Mouse (Mus musculus) kidney, adult 18-20 months (tissue): ENCODE data around the gene Nav2.

Source experiments
- DNase-seq: peaks from one replicate; pipeline ENCODE4 v3.0.0; 2021

The Nav2 gene

DNA sequence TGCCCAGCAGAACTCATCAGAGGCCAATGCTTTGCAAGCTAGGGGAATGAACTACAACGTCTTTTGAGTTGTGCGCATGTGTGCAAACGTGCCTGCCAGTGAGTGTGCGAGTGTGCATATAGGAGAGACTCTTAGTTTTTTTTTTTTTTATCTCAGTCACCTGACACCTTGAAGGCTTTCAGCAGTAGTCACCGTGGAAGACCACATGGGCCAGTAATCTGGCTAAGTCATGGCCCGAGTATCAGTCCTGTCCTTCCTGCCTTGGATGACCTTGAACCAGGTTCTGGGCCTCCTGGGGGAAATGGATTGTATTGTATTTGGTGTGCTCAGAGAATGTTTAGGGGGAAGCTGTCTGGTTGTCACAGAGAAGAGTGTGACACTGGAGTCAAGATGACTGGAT, 625.7 kb downstream of the Nav2 start:
- no peak for DNase-seq

DNA sequence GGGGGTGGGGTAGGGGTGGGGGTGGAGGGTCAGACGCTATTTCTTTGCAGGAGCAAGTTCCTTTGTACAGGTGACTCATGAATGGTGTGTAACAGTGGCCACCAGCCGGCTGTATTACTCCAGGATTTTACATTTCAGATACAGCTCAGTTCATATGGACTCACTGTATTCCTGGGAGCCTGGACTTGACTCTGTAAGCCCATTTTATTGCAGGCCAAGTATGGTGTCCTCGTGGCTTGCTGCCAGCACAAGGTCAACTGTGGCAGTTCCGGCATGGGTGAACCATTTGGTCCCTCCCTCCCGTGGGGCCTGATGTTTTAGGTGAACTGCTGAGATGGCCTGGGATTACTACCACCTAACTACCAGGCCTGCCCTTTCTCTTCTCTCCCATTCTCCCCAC, 629.8 kb downstream of the Nav2 start:
- DNase-seq = no peak

DNA sequence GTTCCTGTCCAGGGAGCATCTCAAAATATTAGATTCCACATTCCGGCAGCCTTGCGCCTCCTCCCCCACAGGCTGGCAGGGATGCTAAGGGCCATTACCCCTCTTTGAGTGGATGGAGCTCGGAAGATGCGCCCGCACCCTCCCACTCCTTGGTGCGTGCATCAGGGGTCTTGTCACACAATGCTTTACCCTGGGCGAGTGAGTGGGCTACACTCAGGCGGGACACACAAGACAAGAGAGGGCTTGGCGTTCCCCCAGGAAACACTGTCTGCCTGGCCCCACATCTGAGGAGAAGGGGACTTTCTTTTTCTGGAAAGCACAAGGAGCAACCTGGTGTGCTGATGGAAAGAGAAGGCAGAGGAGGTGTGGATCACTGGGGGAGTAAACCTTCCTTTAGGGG, 631.7 kb downstream of the Nav2 start:
- DNase-seq = no peak

DNA sequence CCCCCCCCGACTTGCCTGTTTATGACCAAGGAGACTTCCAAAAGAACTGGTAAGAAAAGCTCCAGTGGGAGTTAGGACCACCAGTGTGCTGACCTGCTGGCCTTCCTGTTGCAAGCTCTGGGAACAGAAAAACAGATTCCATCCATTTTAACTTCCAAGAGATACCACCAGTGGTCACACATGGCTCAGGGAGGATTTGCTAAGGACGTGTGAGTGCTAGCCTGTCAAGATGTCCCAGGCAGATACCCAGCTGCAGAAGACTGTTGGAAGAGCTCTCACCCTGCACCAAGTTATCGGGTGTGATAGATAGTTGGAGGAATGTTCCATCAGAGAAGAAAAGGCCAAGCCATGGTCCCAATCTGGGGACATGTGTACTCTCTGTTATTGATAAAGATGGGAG, 633.6 kb downstream of the Nav2 start:
- DNase-seq = no peak

- no peak for DNase-seq
These were observed 636.5 kb downstream of the Nav2 start for GRCm38 (mm10) chr7:49544775-49545705.

DNA sequence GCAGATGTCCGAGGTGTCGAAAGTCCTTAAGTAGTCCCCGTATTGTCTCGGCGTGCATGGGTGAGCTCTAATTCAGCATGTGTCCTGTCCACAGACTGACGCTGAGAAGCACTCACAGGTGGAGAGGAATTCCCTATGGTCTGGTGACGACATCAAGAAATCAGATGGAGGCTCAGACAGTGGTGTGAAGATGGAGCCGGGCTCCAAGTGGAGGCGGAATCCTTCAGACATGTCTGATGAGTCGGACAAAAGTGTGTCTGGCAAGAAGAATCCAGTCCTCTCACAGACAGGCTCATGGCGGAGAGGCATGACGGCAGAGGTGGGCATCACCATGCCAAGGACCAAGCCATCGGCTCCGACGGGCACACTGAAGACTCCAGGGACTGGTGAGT, 637.2 kb downstream of the Nav2 start:
- no peak for DNase-seq

- no peak for DNase-seq
These were observed 639.9 kb downstream of the Nav2 start for GRCm38 (mm10) chr7:49548397-49548796.

DNA sequence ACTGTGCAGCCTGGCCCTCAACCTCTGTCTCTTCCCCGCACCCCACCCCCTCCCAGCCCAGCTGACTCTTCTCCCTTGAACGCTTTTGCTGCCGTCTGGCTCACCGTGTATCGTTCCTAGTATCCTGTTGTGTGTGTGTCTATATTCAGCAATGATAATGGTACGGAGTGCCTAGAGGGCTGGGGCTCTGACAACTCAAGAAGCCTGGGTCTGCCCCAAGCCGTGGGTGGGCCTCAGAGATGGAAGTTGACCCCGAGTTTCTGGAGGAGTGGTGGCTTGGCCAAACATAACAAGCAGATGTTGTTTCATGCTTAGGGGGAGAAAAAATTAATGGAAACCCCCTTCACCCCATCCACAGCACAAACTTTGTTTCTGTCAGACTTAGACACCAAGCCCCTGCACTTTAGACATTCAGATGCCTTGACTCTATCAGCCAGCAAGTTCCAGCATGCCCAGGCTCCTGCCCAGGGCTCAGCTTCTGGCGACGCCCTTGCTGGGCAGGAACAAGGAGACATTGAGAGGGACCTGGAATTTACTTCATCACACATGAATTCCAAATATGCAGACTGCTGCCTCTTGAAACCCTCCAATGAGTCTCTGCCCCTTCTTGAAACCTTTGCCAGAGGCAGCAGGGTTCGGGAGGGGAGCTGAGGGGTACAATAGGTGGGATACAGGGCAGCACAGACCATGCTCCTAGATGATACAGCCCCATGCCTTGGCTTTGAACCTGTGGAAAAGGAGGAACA, 644.9 kb downstream of the Nav2 start:
- DNase-seq = no peak

DNA sequence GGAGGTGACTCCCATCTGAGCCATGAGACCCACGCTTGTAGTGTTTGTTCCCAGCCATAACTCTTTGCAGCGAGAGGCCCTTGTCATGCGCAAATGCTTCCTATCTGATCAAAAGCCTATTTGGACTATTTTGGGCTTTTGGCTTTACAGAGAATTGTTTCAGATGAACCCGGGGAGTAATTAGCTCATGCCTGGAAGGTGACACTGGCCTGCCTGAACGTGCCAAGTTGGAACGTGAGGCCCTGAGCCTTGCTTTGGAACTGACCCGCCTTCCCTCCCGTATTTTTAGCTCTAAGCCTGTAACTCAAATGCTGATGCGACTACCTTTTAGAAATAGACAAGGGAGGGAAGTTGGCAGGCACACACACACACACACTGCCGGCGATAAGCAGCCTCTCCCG, 649.7 kb downstream of the Nav2 start:
- no peak for DNase-seq

- DNase-seq = peak; percentile 56
These were observed 650.4 kb downstream of the Nav2 start for GRCm38 (mm10) chr7:49558895-49559294.

DNA sequence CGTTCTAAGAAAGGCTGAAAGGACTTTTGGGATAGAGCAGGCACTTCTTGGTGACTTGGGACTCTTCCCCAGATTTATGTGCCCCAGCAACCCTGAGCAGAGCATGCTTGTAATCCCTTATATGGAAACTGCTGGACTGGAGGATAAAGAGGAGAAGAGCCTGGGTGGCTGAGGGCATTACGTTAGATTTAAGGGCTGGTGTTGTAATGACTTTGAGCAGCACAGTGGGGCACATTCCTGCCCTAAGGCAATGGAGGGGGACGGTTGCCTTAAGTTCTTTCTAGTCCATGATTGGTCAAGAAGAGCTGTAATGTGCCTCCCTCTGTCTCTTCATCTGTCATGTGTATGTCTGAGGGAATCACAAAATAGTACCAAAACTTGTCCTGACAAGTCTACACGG, 651.5 kb downstream of the Nav2 start:
- DNase-seq = no peak

- DNase-seq = no peak
These were observed 653.9 kb downstream of the Nav2 start for GRCm38 (mm10) chr7:49562404-49562803.

DNA sequence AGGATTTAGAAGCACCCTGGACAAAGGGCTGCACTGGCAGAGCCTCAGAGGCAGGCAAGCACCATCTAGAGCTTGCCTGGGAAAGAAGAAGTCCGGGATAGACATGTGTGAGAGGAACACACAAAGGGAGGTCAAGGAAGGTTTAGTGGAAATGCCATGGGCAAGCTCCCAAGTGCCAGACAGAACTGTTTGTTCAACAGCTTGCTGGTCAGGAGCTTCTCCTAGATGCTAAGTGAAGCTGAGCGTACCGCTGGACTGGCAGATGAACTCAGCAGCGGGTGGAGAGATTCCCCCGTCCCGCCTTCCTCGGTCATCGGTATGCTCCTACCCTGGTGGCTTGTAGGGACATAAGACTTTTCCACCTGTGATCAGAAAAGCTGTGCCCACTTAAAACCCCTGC, 654.3 kb downstream of the Nav2 start:
- no peak for DNase-seq

GRCm38 (mm10) chr7:49565084-49565483, 656.6 kb downstream of the Nav2 start:
- no peak for DNase-seq

- DNase-seq = no peak
These were observed 657.3 kb downstream of the Nav2 start for GRCm38 (mm10) chr7:49565798-49566197.

GRCm38 (mm10) chr7:49567346-49568034, 659.0 kb downstream of the Nav2 start:
- no peak for DNase-seq

DNA sequence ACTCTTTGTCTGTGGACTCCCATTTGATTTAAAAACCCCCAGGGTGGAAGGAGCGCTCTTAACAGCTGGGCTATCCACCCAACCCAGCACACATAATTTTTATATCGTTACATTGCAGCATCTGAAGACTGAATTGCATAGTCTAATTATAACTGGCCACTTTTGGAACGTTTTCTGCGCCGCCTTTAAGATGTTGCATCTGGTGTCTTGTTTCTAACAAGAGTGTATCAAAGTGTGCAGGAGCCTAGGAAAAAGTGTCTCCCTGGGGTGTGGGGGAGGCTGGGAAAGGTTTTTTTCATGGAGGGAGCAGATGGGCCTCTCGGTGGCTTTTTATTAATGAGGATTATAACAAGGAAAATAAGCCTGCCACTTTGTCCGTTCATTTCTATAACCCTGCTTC, 661.1 kb downstream of the Nav2 start:
- DNase-seq = no peak

DNA sequence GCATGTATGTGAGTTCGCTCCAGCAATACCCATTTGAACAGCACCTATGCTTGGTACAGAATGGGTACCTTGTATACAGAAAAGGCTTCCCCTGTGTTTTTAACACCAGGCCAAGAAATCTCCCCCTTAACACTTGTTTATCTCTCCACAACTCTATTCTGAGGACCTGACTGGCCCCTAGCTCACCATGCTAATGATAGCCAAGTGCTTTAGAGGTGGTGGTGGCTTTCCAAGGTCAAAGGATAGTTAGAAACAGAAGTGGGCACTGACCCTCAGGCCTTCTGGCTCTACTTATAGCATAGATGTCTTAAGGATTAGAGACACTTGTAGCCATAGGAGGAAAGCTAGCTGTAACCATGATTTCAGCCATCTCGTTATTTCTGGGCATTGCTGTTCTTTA, 663.1 kb downstream of the Nav2 start:
- DNase-seq = no peak

DNA sequence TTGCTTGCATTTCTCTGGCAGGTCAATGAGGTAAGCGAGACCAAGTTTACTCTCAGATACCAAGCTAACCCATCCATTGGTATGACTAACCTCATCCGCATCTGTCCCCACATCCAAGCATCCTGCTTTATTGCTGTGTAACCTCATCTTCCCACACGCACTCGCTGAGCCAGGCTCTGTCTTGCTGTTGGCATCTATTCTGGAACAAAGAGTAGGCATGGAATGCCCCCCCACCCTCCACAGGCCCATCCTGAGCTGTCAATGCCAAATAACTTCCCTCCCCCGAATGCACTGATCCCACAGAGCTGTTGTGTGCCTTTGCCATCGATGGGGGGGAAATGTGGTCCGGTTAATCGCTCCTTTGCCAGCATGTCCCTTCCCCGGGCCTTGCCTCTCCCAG, 666.7 kb downstream of the Nav2 start:
- DNase-seq = no peak

- DNase-seq = no peak
These were observed 668.6 kb downstream of the Nav2 start for GRCm38 (mm10) chr7:49577096-49577495.

GRCm38 (mm10) chr7:49581951-49582350, 673.4 kb downstream of the Nav2 start:
- DNase-seq = no peak

GRCm38 (mm10) chr7:49582551-49582950, 674.0 kb downstream of the Nav2 start:
- DNase-seq = no peak

- no peak for DNase-seq
These were observed 674.7 kb downstream of the Nav2 start for GRCm38 (mm10) chr7:49583176-49583575.
